Mouse (Mus musculus) testis, adult 2 months (tissue): Measurements from ENCODE around the gene Memo1.

Experiments used
- CTCF ChIP-seq: fragments of 200-500 bp; IDR thresholded peaks from 2 replicates; pipeline ENCODE4 v1.5.1; 2012; ENCODE audit warnings: low read depth, mild to moderate bottlenecking, inconsistent platforms, low read length, moderate library complexity; ENCODE audit not compliant: control insufficient read depth, insufficient read depth, insufficient replicate concordance
- POLR2A ChIP-seq: fragments of 200-500 bp; IDR thresholded peaks from 2 replicates; pipeline ENCODE4 v1.6.1; 2012; ENCODE audit warnings: low read depth, mild to moderate bottlenecking, inconsistent platforms, low read length, moderate library complexity; ENCODE audit not compliant: control insufficient read depth

GRCm38 (mm10) chr17:74191446-74191845 lies 103.9 kb downstream of the Memo1 start:
- no peak for TF ChIP-seq CTCF
- no peak for TF ChIP-seq POLR2A
